Mouse (Mus musculus): Measurements from ENCODE around the gene Pip5k1a. TPM values are rescaled to one million over a fixed set of nuclear protein-coding genes. Genes with fewer than 3 reads are reported as not detected.
"Not testable (repeated sequence)": the region's sequence is repeated elsewhere in the genome, so short reads cannot be mapped to it uniquely, and the experiment has no call there.

The Pip5k1a gene
- total and polyA plus RNA-seq, 3 experiments: 11.8 to 16.8 (median 15.8) TPM

- intact Hi-C loops (cut with DNase I): loop anchor here (5.0 kb wide), 2 partner anchors 101 to 459 kb away; partner anchors contain the start of genes Snx27 and Tnfaip8l2
- Histone ChIP-seq H3K27ac (peak overlapping the region; percentile 84), H3K4me3 (peak overlapping the region; percentile 84), H3K9ac (ENCODE audit: low read depth, low read length) (peak overlapping the region; percentile 51; the same call in 1 of the 2 replicates), H3K79me2 (replicated peaks; ENCODE audit: control insufficient read depth, insufficient read depth, low read length) (peaks cover 5% of the 10 kb centered on the region), H3K27me3 (ENCODE audit: control insufficient read depth, insufficient read depth, low read length) (no peaks in the 10 kb centered on the region), H3K36me3 (ENCODE audit: control insufficient read depth, insufficient read depth, low read length) (peaks cover 11% of the 10 kb centered on the region), H3K4me1 (ENCODE audit: control insufficient read depth, insufficient read depth, low read length) (peaks cover 2% of the 10 kb centered on the region)
- no peak for TF ChIP-seq CTCF (IDR thresholded peaks at IDR 0.05)
- no peak for TF ChIP-seq POLR2A (IDR thresholded peaks at IDR 0.05; ENCODE audit: insufficient read depth, low read depth, low read length)
- TF ChIP-seq EP300 (IDR thresholded peaks at IDR 0.05; ENCODE audit: insufficient read depth, low read depth, low read length): no peak
- no peak for DNase-seq
- 12% methylated on average over 3 of the region's 3 CpGs for WGBS
These were observed 65.1 kb downstream of the Pip5k1a start for GRCm38 (mm10) chr3:95041625-95042024.

- H3K4me3 ChIP-seq: no peak overlapping the region
- peaks cover 2% of the 10 kb centered on the region; the same call in 1 of the 2 replicates for H3K4me1 ChIP-seq (ENCODE audit: control insufficient read depth, insufficient read depth, low read length)
- DNase-seq: no peak
- no peak overlapping the region for H3K27ac ChIP-seq
- H3K27me3 ChIP-seq (ENCODE audit: control insufficient read depth, insufficient read depth, low read length): no peaks in the 10 kb centered on the region
- H3K36me3 ChIP-seq (ENCODE audit: control insufficient read depth, insufficient read depth, low read length): no peaks in the 10 kb centered on the region
- intact Hi-C loops (cut with DNase I): no loop called here
- no peaks in the 10 kb centered on the region for H3K79me2 ChIP-seq (replicated peaks; ENCODE audit: control insufficient read depth, insufficient read depth, low read length)
- WGBS: 63% methylated on average over 3 of the region's 3 CpGs
- H3K9ac ChIP-seq (ENCODE audit: low read depth, low read length): no peak overlapping the region
- TF ChIP-seq POLR2A (IDR thresholded peaks at IDR 0.05; ENCODE audit: insufficient read depth, low read depth, low read length): no peak
- TF ChIP-seq EP300 (IDR thresholded peaks at IDR 0.05; ENCODE audit: insufficient read depth, low read depth, low read length): no peak
- peak; percentile 17; the same call in 1 of the 2 replicates for TF ChIP-seq CTCF (IDR thresholded peaks at IDR 0.05)
These were observed 76.8 kb downstream of the Pip5k1a start for GRCm38 (mm10) chr3:95029953-95030352.

GRCm38 (mm10) chr3:95029291-95029827 lies 77.4 kb downstream of the Pip5k1a start:
- DNase-seq; H3K4me3 ChIP-seq; H3K27ac ChIP-seq; H3K4me1 ChIP-seq (ENCODE audit: control insufficient read depth, insufficient read depth, low read length); H3K9ac ChIP-seq (ENCODE audit: low read depth, low read length); intact Hi-C loops (cut with DNase I); H3K79me2 ChIP-seq (replicated peaks; ENCODE audit: control insufficient read depth, insufficient read depth, low read length); H3K36me3 ChIP-seq (ENCODE audit: control insufficient read depth, insufficient read depth, low read length); H3K27me3 ChIP-seq (ENCODE audit: control insufficient read depth, insufficient read depth, low read length): not testable (repeated sequence)
- 66% methylated on average over 3 of the region's 3 CpGs for WGBS
- TF ChIP-seq CTCF (IDR thresholded peaks at IDR 0.05): peak; percentile 54

- Histone ChIP-seq H3K79me2 (replicated peaks; ENCODE audit: control insufficient read depth, insufficient read depth, low read length) (no peaks in the 10 kb centered on the region), H3K4me1 (ENCODE audit: control insufficient read depth, insufficient read depth, low read length) (peaks cover 7% of the 10 kb centered on the region), H3K9ac (ENCODE audit: low read depth, low read length) (no peak overlapping the region), H3K27me3 (ENCODE audit: control insufficient read depth, insufficient read depth, low read length) (no peaks in the 10 kb centered on the region), H3K4me3 (no peak overlapping the region), H3K27ac (no peak overlapping the region), H3K36me3 (ENCODE audit: control insufficient read depth, insufficient read depth, low read length) (no peaks in the 10 kb centered on the region)
- WGBS: 65% methylated on average over 3 of the region's 3 CpGs
- intact Hi-C loops (cut with DNase I): no loop called here
- TF ChIP-seq POLR2A (IDR thresholded peaks at IDR 0.05; ENCODE audit: insufficient read depth, low read depth, low read length) (no peak), EP300 (IDR thresholded peaks at IDR 0.05; ENCODE audit: insufficient read depth, low read depth, low read length) (no peak), CTCF (IDR thresholded peaks at IDR 0.05) (no peak)
- DNase-seq: no peak
These were observed 78.1 kb downstream of the Pip5k1a start for GRCm38 (mm10) chr3:95028603-95029002.

GRCm38 (mm10) chr3:95027701-95028100 lies 79.0 kb downstream of the Pip5k1a start:
- Histone ChIP-seq H3K27ac (no peak overlapping the region), H3K9ac (ENCODE audit: low read depth, low read length) (no peak overlapping the region), H3K36me3 (ENCODE audit: control insufficient read depth, insufficient read depth, low read length) (no peaks in the 10 kb centered on the region), H3K4me3 (no peak overlapping the region), H3K27me3 (ENCODE audit: control insufficient read depth, insufficient read depth, low read length) (no peaks in the 10 kb centered on the region), H3K79me2 (replicated peaks; ENCODE audit: control insufficient read depth, insufficient read depth, low read length) (no peaks in the 10 kb centered on the region), H3K4me1 (ENCODE audit: control insufficient read depth, insufficient read depth, low read length) (peaks cover 7% of the 10 kb centered on the region)
- TF ChIP-seq POLR2A (IDR thresholded peaks at IDR 0.05; ENCODE audit: insufficient read depth, low read depth, low read length): 0 out of 2 replicates have a peak, but pooled peaks have one; percentile 33
- no peak for TF ChIP-seq CTCF (IDR thresholded peaks at IDR 0.05)
- TF ChIP-seq EP300 (IDR thresholded peaks at IDR 0.05; ENCODE audit: insufficient read depth, low read depth, low read length): no peak
- WGBS: 31% methylated on average over 5 of the region's 5 CpGs
- intact Hi-C loops (cut with DNase I): no loop called here
- peak in 1 of 2 experiments; percentile 22 for DNase-seq

- 63% methylated on average over 5 of the region's 5 CpGs for WGBS
- TF ChIP-seq EP300 (IDR thresholded peaks at IDR 0.05; ENCODE audit: insufficient read depth, low read depth, low read length): no peak
- TF ChIP-seq CTCF (IDR thresholded peaks at IDR 0.05): no peak
- no peak for TF ChIP-seq POLR2A (IDR thresholded peaks at IDR 0.05; ENCODE audit: insufficient read depth, low read depth, low read length)
- Histone ChIP-seq H3K79me2 (replicated peaks; ENCODE audit: control insufficient read depth, insufficient read depth, low read length) (no peaks in the 10 kb centered on the region), H3K36me3 (ENCODE audit: control insufficient read depth, insufficient read depth, low read length) (no peaks in the 10 kb centered on the region), H3K9ac (ENCODE audit: low read depth, low read length) (no peak overlapping the region), H3K27ac (no peak overlapping the region), H3K4me1 (ENCODE audit: control insufficient read depth, insufficient read depth, low read length) (peaks cover 7% of the 10 kb centered on the region), H3K4me3 (no peak overlapping the region), H3K27me3 (ENCODE audit: control insufficient read depth, insufficient read depth, low read length) (no peaks in the 10 kb centered on the region)
- no peak for DNase-seq
- intact Hi-C loops (cut with DNase I): no loop called here
These were observed 79.6 kb downstream of the Pip5k1a start for GRCm38 (mm10) chr3:95027057-95027645.

Data from heart, adult 2 months (tissue).